Mouse (Mus musculus) ovary, postnatal 14 days (tissue): Measurements from ENCODE around the gene Klhl2.

Experiments used
- DNase-seq: peaks from one replicate; pipeline ENCODE4 v3.0.0; 2022; ENCODE audit warnings: low spot score

The Klhl2 gene

DNA sequence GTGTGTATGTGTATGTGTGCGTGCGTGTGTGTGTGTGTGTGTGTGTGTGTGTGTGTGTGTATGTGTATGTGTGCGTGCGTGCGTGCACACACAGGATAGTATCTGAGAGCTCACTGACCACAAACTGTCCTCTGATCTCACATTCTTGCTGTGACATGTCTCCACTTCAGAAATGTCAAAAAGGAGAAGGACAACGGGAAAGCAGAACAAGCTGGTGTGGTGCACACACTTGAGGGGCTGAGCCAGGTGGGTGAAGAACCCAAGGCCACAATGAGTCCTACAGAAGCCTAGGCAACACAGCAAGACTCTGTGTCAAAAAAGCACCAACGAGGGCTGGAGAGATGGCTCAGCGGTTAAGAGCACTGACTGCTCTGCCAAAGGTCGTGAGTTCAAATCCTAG, 81.2 kb downstream of the Klhl2 start:
- DNase-seq, result no peak

DNA sequence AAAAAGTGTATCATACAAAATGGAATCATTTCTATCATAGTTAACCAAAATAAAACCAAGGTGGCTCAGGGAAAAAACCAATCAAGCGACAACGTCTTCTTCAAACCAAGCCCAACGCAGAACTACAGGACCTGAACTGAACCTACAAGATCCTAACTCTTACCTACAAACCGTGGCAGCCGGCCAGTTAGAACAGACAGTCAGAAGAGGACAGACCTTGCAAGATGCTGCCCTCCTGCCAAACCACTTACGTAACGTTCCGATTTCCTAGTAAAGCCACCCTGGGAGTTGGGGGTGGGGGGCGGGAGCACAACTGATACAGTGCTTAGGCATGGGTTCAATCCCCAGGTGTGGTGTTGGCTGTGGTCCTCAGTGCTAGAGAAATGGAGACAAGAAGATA, 82.8 kb downstream of the Klhl2 start:
- DNase-seq, result no peak

DNA sequence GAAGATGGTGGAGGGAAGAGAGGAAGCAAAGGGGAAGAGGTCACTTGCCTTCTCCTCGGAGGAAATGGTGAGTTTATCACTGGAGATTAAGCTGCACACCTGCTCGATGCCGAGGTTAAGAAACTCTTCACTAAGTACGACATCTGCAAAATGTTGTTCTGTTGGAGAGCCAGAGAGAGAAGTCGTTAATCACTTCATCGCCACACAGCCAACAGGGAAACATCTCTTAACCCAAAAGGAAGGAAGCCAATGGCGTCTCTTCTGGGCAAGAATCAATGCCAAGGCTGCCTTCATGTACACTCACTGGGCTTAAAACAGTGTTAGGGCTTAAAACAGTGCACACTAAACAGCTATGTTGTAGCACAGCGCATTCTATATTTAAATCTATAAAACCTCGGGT, 85.7 kb downstream of the Klhl2 start:
- DNase-seq, result no peak

GRCm38 (mm10) chr8:64762751-64763150, 87.1 kb downstream of the Klhl2 start:
- no peak for DNase-seq

GRCm38 (mm10) chr8:64761430-64761829, 88.4 kb downstream of the Klhl2 start:
- no peak for DNase-seq

- DNase-seq, result no peak
Observed at GRCm38 (mm10) chr8:64757956-64758355, 91.9 kb downstream of the Klhl2 start.

DNA sequence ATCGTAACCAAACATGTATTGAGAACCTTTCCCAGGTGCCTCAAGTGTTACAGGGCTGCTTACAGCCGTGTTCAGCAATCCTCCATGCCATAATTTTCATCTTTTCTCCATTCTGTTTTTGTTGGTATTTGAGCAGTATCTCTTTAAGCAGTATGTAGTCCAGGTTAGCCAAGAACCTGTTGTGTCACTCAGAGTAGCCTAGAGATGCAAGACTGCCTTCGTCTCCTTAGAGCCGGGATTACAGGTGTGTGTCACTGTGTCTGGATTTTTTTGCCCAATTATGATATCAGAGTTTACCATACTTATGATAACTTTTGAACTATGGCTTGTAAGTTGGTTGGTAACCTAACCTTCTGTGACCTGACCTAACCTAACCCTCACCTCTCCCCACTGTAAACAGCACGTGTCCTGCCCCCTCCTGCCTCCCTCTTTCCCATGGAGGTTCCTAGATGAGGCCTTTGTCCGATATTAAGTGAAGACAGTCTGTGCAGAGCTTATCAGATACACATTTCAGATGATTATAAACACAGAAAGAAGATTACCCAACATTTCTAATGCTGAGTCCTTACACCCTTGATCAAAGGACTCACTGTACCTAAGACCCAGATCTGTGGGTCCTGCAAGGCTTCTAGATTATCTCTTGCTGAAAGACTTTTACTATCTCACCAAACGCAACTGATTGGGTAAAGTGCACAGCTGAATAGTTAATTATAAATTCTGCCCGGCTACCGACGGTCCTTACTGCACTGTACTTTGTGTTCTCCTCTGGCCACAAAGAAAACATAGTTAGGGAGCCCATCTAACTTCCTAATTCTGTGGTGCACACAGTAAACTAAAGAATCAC, 103.4 kb downstream of the Klhl2 start:
- no peak for DNase-seq

DNA sequence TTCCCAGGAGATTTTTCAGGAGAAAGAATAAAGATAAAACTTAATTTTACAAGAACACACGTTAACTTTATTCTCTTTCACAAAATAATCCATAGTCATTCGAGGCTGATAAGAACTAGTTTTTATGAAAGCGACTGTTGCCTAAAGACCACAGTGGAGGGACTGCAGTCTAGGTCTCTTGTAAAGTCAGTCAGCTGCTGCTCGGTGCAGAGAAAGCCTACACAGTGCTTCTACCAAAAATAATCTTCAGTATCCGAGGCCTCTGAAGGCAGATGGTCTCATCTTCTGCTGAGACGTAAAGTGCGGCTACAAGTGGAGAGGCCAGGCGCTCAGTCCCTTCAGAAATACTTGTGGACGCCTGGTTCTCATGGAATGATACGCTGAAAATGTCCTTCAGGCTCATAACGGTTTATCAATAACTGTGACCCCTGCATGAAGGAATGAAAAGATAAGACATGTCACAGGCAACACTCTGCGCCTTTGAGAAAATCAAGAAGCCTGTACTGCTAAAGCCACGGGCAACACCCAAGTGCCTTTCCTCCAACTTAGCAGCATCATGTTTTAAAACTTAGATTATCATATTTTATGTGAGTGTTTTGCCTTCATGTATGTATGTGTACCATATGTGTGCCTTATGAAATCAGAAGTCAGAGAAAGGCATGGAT, 109.1 kb downstream of the Klhl2 start:
- DNase-seq, result no peak

- DNase-seq, result no peak
Observed at GRCm38 (mm10) chr8:64738916-64739315, 110.9 kb downstream of the Klhl2 start.

DNA sequence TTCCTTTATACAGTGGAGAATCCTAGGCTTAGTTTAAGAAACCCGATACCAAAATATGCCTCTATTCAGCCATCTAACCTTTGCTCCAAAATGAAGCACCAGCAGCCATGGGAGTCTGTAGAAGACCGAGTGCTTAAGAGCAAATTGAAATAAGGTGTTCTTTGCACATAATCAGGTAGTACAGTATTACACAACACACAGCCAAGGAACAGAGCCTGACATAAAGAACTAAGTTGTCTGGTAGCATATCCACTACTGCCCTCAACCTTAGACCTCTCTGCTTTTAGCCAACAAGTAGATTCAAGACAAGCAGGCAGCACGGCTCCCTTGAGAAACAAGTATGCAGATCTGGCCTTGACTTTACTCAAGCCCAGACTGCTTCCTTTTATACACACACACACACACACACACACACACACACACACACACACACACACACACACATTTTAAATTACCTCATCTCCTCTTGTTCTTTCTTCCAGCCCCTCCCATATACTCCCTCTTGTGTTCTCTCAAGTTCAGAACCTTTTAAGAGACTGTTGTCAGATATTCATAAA, 113.0 kb downstream of the Klhl2 start:
- DNase-seq, result no peak

DNA sequence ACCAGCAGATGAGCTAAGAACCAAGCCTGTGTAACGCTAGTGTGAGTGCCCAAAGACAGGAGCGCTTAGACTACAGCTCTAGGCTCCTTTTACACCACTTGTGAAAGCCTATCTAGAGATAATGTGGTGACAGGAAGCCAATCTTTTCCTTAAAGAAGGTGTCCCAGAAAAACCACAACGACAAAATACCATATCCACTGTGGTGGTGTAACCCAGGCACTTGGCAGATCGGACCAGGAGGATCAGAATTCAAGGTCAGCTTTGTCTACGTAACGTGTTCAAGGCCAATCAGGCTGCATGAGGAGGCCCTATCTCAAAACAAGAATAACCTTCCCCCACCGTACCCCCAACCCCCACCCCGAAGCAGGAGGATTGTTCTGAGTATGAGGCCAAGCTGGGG, 114.7 kb downstream of the Klhl2 start:
- no peak for DNase-seq

DNA sequence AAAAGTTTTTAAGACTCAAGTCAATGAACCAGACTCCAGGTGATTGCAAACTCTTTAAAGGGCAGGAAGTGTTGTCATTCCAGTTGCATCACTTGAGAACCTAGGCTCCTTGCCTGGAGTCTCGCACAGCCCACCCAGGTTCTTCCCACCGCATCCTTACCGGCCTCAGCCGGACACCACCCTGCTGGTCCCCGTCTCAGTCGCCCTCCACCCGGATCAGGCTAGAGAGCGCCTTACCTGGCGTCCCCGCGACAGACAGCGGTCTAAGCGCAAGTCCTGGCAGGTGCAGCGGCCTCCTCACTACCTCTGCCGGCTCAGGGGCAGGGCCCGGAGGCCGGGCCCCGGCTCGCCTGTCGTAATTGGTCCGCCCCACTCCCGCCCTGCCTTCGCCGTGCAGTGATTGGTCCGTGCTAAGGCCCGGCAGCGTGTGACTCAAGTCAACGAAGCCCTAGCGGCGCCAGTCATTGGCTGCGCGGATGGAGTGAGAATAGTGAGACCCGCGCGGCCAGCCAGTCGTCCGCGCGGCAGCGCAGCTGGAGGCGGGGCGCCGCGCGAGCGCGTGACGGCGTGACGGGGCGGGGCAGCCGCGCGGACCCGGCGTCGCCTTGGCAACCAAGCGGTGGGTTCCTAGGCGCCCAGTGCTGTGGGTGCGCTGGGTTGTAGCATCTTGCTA, 116.4 kb downstream of the Klhl2 start, which contains the start of gene Msmo1:
Msmo1 (minus strand) TSS at position 522 of the 673 bp plus-strand sequence.
- DNase-seq, result peak; percentile 86

DNA sequence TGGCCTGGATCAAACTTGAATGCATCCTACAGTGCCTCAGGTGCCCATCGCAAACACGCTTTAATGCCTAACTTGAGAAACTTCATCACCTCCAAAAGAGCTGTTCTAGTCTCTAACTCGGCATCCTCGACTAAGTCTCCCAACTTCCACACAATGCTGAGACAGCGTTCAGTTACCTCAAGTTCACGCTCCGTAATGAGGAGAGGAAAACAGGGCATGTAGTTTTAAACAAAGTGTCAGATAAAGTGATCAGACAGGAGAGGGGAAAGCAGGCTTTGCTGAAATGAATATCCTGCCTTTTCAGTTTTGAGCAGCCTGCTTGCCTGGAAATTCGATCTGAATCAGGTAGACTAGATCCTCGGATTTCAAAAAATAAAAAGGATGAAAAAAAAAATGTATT, 117.2 kb downstream of the Klhl2 start:
- no peak for DNase-seq

DNA sequence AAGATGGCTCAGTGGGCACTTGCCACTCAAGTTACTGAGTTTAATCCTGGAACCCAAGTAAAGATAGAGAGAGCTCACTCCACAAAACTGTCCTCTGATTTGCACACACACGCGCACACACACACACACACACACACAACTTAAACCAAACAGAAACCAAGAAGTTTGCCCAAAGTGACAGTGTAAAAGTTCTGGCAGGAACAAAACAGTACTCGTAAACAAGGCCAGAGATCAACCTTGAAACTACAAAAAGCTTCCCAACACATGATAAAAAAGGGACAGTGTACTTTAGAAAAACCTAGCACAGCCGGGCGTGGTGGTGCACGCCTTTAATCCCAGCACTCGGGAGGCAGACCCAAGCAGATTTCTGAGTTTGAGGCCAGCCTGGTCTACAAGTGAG, 121.7 kb downstream of the Klhl2 start:
- no peak for DNase-seq

DNA sequence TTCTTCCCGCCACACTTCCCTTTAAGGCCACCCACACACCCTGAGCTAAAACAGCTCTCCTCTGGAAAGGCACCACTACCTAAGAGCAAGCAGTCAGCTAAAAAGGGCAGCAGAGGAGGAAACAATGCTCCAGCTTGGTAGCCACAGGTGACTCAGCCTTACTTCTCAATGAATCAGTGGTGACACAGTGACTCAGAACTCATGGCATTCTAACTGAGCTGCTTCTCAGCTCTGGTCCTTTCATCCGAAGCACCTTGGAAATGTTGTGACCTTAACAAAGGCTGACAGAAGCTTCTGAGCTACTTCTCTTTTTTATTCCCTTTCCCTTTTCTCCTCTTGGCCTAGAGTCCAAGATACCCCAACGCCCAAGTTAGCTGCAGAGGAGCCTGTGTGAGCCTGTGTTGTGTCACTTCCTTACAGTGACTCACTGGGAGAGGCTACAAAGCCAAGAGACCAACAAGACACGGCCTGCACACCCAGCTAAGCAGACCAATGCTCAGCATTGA, 123.6 kb downstream of the Klhl2 start:
- no peak for DNase-seq

DNA sequence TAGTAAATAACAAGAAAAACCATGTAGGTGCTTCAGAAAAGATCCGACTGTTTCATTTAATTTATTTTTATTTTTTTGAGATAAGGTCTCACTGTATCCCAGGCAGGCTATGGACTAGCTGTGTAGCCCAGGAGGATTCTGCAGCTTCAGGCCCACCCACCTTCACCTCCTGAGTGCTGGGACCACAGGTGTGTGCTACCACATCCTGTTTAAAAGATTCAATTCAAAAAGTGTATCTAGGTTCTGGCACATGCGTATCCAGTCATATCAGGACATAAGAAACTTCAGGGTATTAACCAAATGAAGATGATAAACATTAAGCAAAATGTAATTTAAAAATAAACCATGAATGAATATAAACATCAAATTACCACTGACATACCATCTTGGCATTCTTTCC, 126.6 kb downstream of the Klhl2 start:
- DNase-seq, result no peak

- DNase-seq, result no peak
Observed at GRCm38 (mm10) chr8:64717868-64718267, 131.9 kb downstream of the Klhl2 start.

DNA sequence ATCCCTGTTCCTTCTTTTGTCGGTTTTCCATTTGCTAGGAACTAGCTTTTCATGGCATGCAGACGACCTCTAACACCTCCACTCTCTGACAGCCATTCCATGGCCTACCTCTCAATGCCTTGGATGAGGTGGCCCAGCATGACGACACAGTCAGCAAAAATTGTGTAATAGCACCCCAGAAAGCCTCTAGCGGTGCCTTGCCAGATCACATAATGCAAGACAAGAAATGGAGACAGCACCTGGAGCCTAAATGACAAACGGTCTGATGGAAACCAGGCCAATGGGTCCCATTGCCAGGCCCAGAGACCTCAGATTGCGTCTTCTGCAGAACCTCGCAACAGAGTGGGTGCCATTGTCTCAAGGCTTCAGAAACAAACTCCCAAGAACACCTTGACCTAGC, 137.3 kb downstream of the Klhl2 start:
- DNase-seq, result no peak

GRCm38 (mm10) chr8:64711544-64711943, 138.3 kb downstream of the Klhl2 start:
- DNase-seq, result no peak

DNA sequence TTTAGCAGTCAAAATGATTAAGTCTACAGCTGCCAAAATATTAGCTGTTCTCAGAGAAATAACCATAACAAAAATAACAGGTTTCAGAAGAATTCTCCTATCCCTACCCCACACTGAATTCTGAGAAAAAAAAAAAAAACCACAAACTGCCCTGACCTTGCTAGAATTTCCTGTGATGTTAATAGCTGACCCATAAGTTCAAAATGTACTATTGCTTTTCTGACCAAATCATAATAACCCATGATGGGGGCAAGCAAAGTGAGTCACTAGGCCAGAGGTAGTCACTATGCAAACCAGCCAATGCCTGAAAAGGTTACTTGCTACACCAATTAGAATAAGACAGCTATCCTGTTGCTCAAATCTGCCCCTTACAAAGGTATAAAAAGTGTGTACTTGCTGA, 142.3 kb downstream of the Klhl2 start:
- no peak for DNase-seq

DNA sequence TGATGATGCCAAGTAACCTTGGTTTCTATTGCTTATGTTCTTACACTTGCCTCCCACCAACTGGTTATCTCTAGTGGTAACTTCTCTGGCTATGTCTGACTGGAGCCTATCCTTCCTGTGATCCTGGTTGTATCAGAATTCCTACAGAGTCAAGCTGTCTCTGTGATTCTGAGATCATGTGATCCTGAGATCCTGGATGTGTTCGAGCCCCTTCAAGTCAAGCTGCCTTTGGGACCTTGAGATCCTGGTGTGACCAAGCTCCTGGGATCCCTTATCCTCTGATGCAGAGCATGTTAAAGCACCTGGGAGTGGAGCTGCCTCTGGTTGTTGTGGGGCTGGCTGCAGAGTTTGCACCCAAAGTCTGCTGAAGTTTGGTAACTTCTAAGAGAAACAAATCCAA, 146.6 kb downstream of the Klhl2 start:
- DNase-seq, result no peak

DNA sequence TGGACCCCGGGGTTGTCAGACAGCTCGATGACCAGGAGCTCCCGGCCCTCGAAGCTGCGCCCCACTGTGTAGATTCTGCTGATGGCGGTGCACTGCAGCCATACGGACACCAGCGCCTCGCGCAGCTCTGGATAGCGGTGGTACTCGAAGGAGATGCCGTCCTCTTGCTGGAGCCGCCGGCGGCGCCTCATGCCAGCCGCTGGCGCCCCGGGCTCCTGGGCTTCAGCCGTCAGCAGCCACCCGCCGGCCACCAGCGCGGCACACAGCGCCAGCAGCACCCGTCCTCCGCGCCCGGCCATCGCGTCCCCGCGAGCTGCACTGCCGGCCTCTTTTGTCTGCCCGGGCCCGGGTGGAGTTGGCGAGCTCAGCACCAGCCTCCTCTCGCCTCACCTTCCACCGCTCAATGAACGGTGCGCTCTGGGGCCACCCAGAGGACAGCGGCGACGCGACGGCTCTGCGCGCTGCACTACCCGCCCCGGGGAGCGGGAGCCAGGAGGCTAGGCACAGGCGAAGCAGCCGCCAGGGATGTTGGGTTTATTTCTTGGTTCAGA, 157.1 kb downstream of the Klhl2 start, which contains the start of gene Cpe:
Cpe (minus strand) TSS at position 404 of the 551 bp plus-strand sequence.
- DNase-seq, result peak; percentile 69
